Mouse (Mus musculus): ENCODE results near the gene Evi2. TPM values are rescaled to one million over a fixed set of nuclear protein-coding genes. Genes with fewer than 3 reads are reported as not detected.

Evi2 gene
- total and polyA plus RNA-seq, 3 experiments = 0.15 to 1.2 TPM; not detected in 1

DNA sequence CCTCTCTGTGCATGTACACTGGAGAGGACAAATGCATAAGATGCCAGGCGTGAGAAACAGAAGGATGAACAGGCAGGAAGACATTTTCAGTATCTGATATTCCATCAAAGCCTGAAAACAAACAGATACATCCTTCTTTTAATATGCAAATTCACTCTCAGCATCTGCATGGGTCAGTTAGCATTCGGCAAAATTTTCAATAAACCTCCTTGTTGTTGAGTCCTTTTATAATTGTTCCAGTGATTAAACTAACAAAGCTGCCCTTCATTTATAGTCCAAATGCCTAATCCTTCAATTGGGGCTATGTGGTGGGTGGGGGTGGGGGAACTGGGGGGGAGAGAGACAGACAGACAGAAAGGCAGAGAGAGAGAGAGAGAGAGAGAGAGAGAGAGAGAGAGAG, 27.5 kb downstream of the Evi2 start:
- Histone ChIP-seq H3K79me2 (ENCODE audit: control insufficient read depth, insufficient read depth, low read length, poor library complexity) (no peaks in the 10 kb centered on the region), H3K9me3 (replicated peaks; ENCODE audit: insufficient read depth, low read length) (no peaks in the 10 kb centered on the region), H3K4me1 (ENCODE audit: control insufficient read depth in 1 of 2, insufficient read depth in 2 of 2, low read length in 2 of 2) (no peaks in the 10 kb centered on the region), H3K27me3 (ENCODE audit: control insufficient read depth in 1 of 2, insufficient read depth in 2 of 2, low read length in 2 of 2) (no peaks in the 10 kb centered on the region), H3K4me3 (ENCODE audit: control insufficient read depth in 1 of 2, insufficient read depth in 1 of 2, low read depth in 2 of 2, low read length in 2 of 2) (no peak overlapping the region), H3K9ac (ENCODE audit: control insufficient read depth, low read depth, low read length, poor library complexity, severe bottlenecking) (no peak overlapping the region), H3K27ac (ENCODE audit: control insufficient read depth, low read depth, low read length) (no peak overlapping the region), H3K36me3 (ENCODE audit: control insufficient read depth in 1 of 2, insufficient read depth in 2 of 2, low read length in 2 of 2) (no peaks in the 10 kb centered on the region; a peak in 1 of 4 replicates)
- DNase-seq (ENCODE audit: low read depth, low spot score) = no peak
- TF ChIP-seq USF1 (IDR thresholded peaks at IDR 0.05; ENCODE audit: low read depth, low read length) = no peak
- TF ChIP-seq E2F4 (IDR thresholded peaks at IDR 0.05; ENCODE audit: borderline replicate concordance, low read depth, low read length) = no peak
- TF ChIP-seq ZKSCAN1 (IDR thresholded peaks at IDR 0.05; ENCODE audit: low read depth, low read length) = no peak
- no peak for TF ChIP-seq POLR2AphosphoS2 (IDR thresholded peaks at IDR 0.05; ENCODE audit: low read length)
- TF ChIP-seq KAT2A (conservative IDR thresholded peaks at IDR 0.05; ENCODE audit: low read depth, low read length) = no peak
- TF ChIP-seq SIN3A (IDR thresholded peaks at IDR 0.05; ENCODE audit: low read length) = no peak
- no peak for TF ChIP-seq MYB (IDR thresholded peaks at IDR 0.05; ENCODE audit: low read depth, low read length)
- TF ChIP-seq BHLHE40 (IDR thresholded peaks at IDR 0.05; ENCODE audit: borderline replicate concordance, low read depth, low read length) = no peak
- no peak for TF ChIP-seq POLR2AphosphoS5 (IDR thresholded peaks at IDR 0.05; ENCODE audit: borderline replicate concordance, low read depth, low read length)
- no peak for TF ChIP-seq MAFK (IDR thresholded peaks at IDR 0.05; ENCODE audit: borderline replicate concordance, low read depth, low read length)
- TF ChIP-seq SMC3 (IDR thresholded peaks at IDR 0.05; ENCODE audit: low read depth, low read length) = no peak
- no peak for TF ChIP-seq CHD2 (IDR thresholded peaks at IDR 0.05; ENCODE audit: low read length)
- TF ChIP-seq MYC (IDR thresholded peaks at IDR 0.05; ENCODE audit: low read depth, low read length) = no peak
- no peak for TF ChIP-seq RAD21 (IDR thresholded peaks at IDR 0.05; ENCODE audit: low read depth, low read length)
- TF ChIP-seq CHD1 (IDR thresholded peaks at IDR 0.05; ENCODE audit: low read depth, low read length) = no peak
- TF ChIP-seq ZMIZ1 (IDR thresholded peaks at IDR 0.05; ENCODE audit: low read depth, low read length) = no peak
- TF ChIP-seq POLR2A (IDR thresholded peaks at IDR 0.05; ENCODE audit: control insufficient read depth in 1 of 2, insufficient read depth in 1 of 2, low read depth in 1 of 2, low read length in 2 of 2, poor library complexity in 1 of 2) = no peak
- no peak for TF ChIP-seq TBP (IDR thresholded peaks at IDR 0.05; ENCODE audit: low read depth, low read length)
- TF ChIP-seq ETS1 (IDR thresholded peaks at IDR 0.05; ENCODE audit: low read depth, low read length) = no peak

DNA sequence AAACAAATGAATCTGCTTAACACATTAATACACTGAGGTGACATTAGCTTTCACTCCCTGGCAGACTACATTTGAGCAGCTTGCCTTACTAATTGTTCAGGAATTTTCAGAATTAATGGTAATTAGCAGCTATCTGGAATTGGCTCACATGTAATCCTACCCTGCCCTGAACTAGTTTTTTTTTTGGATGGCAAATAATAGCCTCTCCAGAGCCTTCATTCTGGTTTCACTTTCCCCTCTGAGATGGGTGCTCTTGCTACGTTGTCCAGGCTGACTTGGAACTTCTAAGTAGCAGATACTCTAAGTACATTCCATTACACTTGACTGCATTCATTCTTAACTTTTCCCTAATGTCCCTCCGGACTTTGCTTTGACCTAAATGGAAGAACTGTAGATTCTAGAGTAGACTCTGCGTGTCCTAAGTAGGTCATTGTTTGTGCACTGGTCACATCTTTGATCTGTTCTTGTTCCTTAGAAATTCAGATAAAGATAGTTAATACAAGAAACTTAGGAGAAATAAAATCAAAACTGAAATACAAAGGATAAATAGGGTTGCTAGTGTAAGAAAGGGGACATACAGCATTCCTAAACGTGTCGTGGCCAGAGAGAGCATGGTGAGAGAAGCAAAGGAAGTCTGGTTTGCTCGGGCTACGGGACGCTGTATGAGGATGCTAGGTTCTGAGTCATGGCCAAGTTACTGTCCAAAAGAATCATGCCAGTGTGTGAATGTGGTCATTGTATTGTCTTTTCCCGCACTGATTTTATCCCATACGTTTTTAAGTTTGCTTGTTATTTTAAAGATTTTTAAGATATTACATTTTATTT, 35.2 kb downstream of the Evi2 start:
- no peak for TF ChIP-seq POLR2AphosphoS2 (IDR thresholded peaks at IDR 0.05; ENCODE audit: low read length)
- no peak for TF ChIP-seq MAZ (IDR thresholded peaks at IDR 0.05; ENCODE audit: low read depth, low read length)
- TF ChIP-seq KAT2A (conservative IDR thresholded peaks at IDR 0.05; ENCODE audit: low read depth, low read length) = no peak
- TF ChIP-seq ZNF384 (IDR thresholded peaks at IDR 0.05; ENCODE audit: low read depth, low read length) = no peak
- no peak for TF ChIP-seq CTCF (IDR thresholded peaks at IDR 0.05 in 2 of 3, conservative IDR thresholded peaks at IDR 0.05 in 1 of 3; ENCODE audit: control insufficient read depth in 1 of 3, insufficient read depth in 1 of 3, low read depth in 2 of 3, low read length in 3 of 3, poor library complexity in 1 of 3, severe bottlenecking in 1 of 3)
- TF ChIP-seq POLR2AphosphoS5 (IDR thresholded peaks at IDR 0.05; ENCODE audit: borderline replicate concordance, low read depth, low read length) = no peak
- TF ChIP-seq JUND (IDR thresholded peaks at IDR 0.05; ENCODE audit: low read depth, low read length) = no peak
- TF ChIP-seq MYB (IDR thresholded peaks at IDR 0.05; ENCODE audit: low read depth, low read length) = no peak
- TF ChIP-seq TAL1 (IDR thresholded peaks at IDR 0.05; ENCODE audit: low read length) = no peak
- TF ChIP-seq NRF1 (IDR thresholded peaks at IDR 0.05; ENCODE audit: insufficient read depth, low read depth, low read length, poor library complexity, severe bottlenecking) = no peak
- no peak for TF ChIP-seq HCFC1 (IDR thresholded peaks at IDR 0.05; ENCODE audit: low read depth, low read length)
- H3K27me3 ChIP-seq (ENCODE audit: control insufficient read depth in 1 of 2, insufficient read depth in 2 of 2, low read length in 2 of 2) = no peaks in the 10 kb centered on the region
- no peak overlapping the region for H3K4me3 ChIP-seq (ENCODE audit: control insufficient read depth in 1 of 2, insufficient read depth in 1 of 2, low read depth in 2 of 2, low read length in 2 of 2)
- H3K27ac ChIP-seq (ENCODE audit: control insufficient read depth, low read depth, low read length) = no peak overlapping the region
- no peaks in the 10 kb centered on the region for H3K9me3 ChIP-seq (replicated peaks; ENCODE audit: insufficient read depth, low read length)
- H3K36me3 ChIP-seq (ENCODE audit: control insufficient read depth in 1 of 2, insufficient read depth in 2 of 2, low read length in 2 of 2) = peaks cover 0 to 4% of the 10 kb centered on the region in 2 experiments; a peak in 2 of 4 replicates
- no peak overlapping the region for H3K9ac ChIP-seq (ENCODE audit: control insufficient read depth, low read depth, low read length, poor library complexity, severe bottlenecking)
- DNase-seq (ENCODE audit: low read depth, low spot score) = no peak
- no peaks in the 10 kb centered on the region for H3K79me2 ChIP-seq (ENCODE audit: control insufficient read depth, insufficient read depth, low read length, poor library complexity)
- H3K4me1 ChIP-seq (ENCODE audit: control insufficient read depth in 1 of 2, insufficient read depth in 2 of 2, low read length in 2 of 2) = no peaks in the 10 kb centered on the region
